Mouse (Mus musculus): Measurements from ENCODE around the gene Sema6b. TPM values are rescaled to one million over a fixed set of nuclear protein-coding genes. Genes with fewer than 3 reads are reported as not detected.

Sema6b gene
- polyA plus RNA-seq, 1 experiment from 2014 or later, result 1.5 TPM

- Histone ChIP-seq H3K27me3 (replicated peaks) (no peaks in the 10 kb centered on the region), H3K4me2 (peak overlapping the region; percentile 96), H3K9me3 (replicated peaks) (no peaks in the 10 kb centered on the region), H3K4me3 (peak overlapping the region; percentile 84), H3K36me3 (peaks cover 40% of the 10 kb centered on the region), H3K27ac (peak overlapping the region; percentile 98), H3K4me1 (peaks cover 34% of the 10 kb centered on the region), H3K9ac (peak overlapping the region; percentile 81)
- peak; percentile 30 for ATAC-seq
- WGBS (ENCODE audit: insufficient replicate concordance), result 7% methylated on average over 22 of the region's 22 CpGs
Observed at GRCm38 (mm10) chr17:56074097-56074826, 65.9 kb downstream of the Sema6b start.

Small RNA genes lying within 50 kb of the gene (microRNA-seq; reads per million reads assigned to microRNA genes)
- not detected for gene Gm44397

Other genes starting within 250 kb of the Sema6b start
- gene Zfp959, start 248.2 kb downstream of the Sema6b start, polyA plus RNA-seq (2016; fragmentation: Nextera tagmentation; extraction: Ambion mirVana), result 8.3 and 9.8 TPM in 2 replicates
- gene Zfp119b, start 190.8 kb downstream of the Sema6b start, polyA plus RNA-seq (2016; fragmentation: Nextera tagmentation; extraction: Ambion mirVana), result 1.8 and 2.5 TPM in 2 replicates
- 4.5 and 5.4 TPM in 2 replicates for gene Ebi3, start 187.7 kb downstream of the Sema6b start, polyA plus RNA-seq (2016; fragmentation: Nextera tagmentation; extraction: Ambion mirVana)
- gene Yju2, start 181.2 kb downstream of the Sema6b start, polyA plus RNA-seq (2016; fragmentation: Nextera tagmentation; extraction: Ambion mirVana), result 14.6 and 15.6 TPM in 2 replicates
- gene Shd, start 169.9 kb downstream of the Sema6b start, polyA plus RNA-seq (2016; fragmentation: Nextera tagmentation; extraction: Ambion mirVana), result 0.81 and 0.95 TPM in 2 replicates
- 1.7 and 2.3 TPM in 2 replicates for gene Fsd1, start 153.8 kb downstream of the Sema6b start, polyA plus RNA-seq (2016; fragmentation: Nextera tagmentation; extraction: Ambion mirVana)
- 1.8 and 2.1 TPM in 2 replicates for gene Stap2, start 134.8 kb downstream of the Sema6b start, polyA plus RNA-seq (2016; fragmentation: Nextera tagmentation; extraction: Ambion mirVana)
- gene Mpnd, start 134.6 kb downstream of the Sema6b start, polyA plus RNA-seq (2016; fragmentation: Nextera tagmentation; extraction: Ambion mirVana), result 27.4 and 29.1 TPM in 2 replicates
- gene Sh3gl1, start 103.7 kb downstream of the Sema6b start, polyA plus RNA-seq (2016; fragmentation: Nextera tagmentation; extraction: Ambion mirVana), result 66.4 and 67.9 TPM in 2 replicates
- 34.3 and 37.6 TPM in 2 replicates for gene Chaf1a, start 99.9 kb downstream of the Sema6b start, polyA plus RNA-seq (2016; fragmentation: Nextera tagmentation; extraction: Ambion mirVana)
- gene Ubxn6, start 65.3 kb downstream of the Sema6b start, polyA plus RNA-seq (2016; fragmentation: Nextera tagmentation; extraction: Ambion mirVana), result 15.8 and 17.9 TPM in 2 replicates
- gene Hdgfl2, start 60.7 kb downstream of the Sema6b start, polyA plus RNA-seq (2016; fragmentation: Nextera tagmentation; extraction: Ambion mirVana), result 86.7 and 89.4 TPM in 2 replicates
- 0.05 and 0.06 TPM in 2 replicates for gene Plin4, start 30.5 kb downstream of the Sema6b start, polyA plus RNA-seq (2016; fragmentation: Nextera tagmentation; extraction: Ambion mirVana)
- gene Plin5, start 22.7 kb downstream of the Sema6b start, polyA plus RNA-seq (2016; fragmentation: Nextera tagmentation; extraction: Ambion mirVana), result 0.25 and 0.38 TPM in 2 replicates
- 0.27 and 0.48 TPM in 2 replicates for gene Lrg1, start 18.3 kb downstream of the Sema6b start, polyA plus RNA-seq (2016; fragmentation: Nextera tagmentation; extraction: Ambion mirVana)
- 3.7 TPM in 2 replicates for gene Tnfaip8l1, start 22.1 kb upstream of the Sema6b start, polyA plus RNA-seq (2016; fragmentation: Nextera tagmentation; extraction: Ambion mirVana)
- gene Mydgf, start 43.6 kb upstream of the Sema6b start, polyA plus RNA-seq (2016; fragmentation: Nextera tagmentation; extraction: Ambion mirVana), result 66.2 and 71.0 TPM in 2 replicates
- 27.1 and 28.5 TPM in 2 replicates for gene Dpp9, start 78.6 kb upstream of the Sema6b start, polyA plus RNA-seq (2016; fragmentation: Nextera tagmentation; extraction: Ambion mirVana)
- 10.2 and 10.7 TPM in 2 replicates for gene Fem1a, start 116.5 kb upstream of the Sema6b start, polyA plus RNA-seq (2016; fragmentation: Nextera tagmentation; extraction: Ambion mirVana)
- gene Ticam1, start 136.4 kb upstream of the Sema6b start, polyA plus RNA-seq (2016; fragmentation: Nextera tagmentation; extraction: Ambion mirVana), result 3.8 and 4.1 TPM in 2 replicates
- 28.3 and 30.2 TPM in 2 replicates for gene Plin3, start 152.5 kb upstream of the Sema6b start, polyA plus RNA-seq (2016; fragmentation: Nextera tagmentation; extraction: Ambion mirVana)
- not detected in 2 replicates for gene Arrdc5, start 159.9 kb upstream of the Sema6b start, polyA plus RNA-seq (2016; fragmentation: Nextera tagmentation; extraction: Ambion mirVana)
- gene Uhrf1, start 163.0 kb upstream of the Sema6b start, polyA plus RNA-seq (2016; fragmentation: Nextera tagmentation; extraction: Ambion mirVana), result 153 and 154 TPM in 2 replicates
- gene Kdm4b, start 185.7 kb upstream of the Sema6b start, polyA plus RNA-seq (2016; fragmentation: Nextera tagmentation; extraction: Ambion mirVana), result 13.6 and 13.9 TPM in 2 replicates

All from liver, embryonic 12.5 days (tissue).